Mouse (Mus musculus) ovary, postnatal 36 days (tissue): ENCODE measurements around the gene Scn3b.
A peak's percentile ranks its signal among the peaks of the same experiment; 100 is the strongest.

Experiments used
- DNase-seq: peaks from one replicate; pipeline ENCODE4 v3.0.0; 2022; ENCODE audit warnings: low spot score, mixed read lengths

Gene Scn3b

GRCm38 (mm10) chr9:40317735-40318134 is 48.7 kb downstream of the Scn3b start:
- DNase-seq: no peak

- DNase-seq: no peak
Measured at GRCm38 (mm10) chr9:40318771-40319170, 49.8 kb downstream of the Scn3b start.

DNA sequence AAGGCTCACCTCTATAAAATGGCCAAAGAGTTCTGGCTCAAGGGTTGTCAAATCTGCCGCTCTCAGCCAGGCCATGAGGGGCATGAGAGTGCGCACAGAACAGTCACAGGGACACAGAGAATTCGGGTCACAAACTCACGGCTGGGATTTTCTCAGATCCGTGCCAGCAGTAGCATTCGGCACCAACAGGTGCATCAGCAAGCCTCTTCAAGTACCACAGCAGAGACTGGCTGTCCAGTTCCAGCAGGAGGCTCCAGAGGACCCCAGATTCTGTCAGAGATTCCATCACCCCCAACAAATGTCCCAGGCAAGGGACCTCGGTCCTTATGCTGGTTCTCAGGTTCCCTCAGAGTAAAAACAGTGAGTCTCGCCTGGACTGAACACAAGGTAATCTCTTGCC is 51.4 kb downstream of the Scn3b start:
- no peak for DNase-seq

DNA sequence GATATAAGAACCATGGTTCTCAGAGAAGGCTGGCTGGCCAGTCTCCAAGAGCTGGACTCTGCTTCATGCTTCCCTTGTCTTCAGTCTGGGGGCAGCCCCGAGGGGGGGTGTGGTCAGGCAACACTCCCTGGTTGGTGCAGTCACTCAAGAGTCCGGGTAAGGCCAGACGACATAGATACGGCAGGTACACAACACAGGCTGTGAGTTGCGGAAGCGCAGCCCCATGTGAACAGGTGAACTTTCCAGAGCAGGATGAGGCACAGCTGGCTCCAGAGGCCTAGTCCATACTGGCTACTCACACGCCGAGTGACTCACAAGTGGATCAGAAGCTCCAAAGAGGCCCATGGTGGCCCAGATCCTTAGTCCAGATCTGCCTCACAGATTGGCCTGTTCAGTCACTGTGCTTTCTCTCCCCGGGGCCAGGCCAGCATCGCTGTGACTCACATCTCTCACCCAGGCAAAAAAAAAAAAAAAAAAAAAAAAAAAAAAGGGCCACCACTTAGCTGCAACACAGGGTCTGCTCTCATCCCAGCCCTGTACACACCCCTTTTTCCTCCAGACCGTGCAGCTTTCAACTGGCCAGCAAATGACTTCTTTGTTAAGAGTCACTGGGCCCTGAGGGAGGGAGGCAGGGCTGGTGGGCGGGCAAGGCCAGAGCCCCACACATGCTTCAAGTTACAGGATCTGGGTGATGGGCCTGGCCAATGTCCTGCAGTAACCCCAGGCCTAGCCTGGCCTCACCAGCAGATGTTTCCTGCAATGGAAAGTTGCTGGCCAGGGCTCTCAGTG is 52.1 kb downstream of the Scn3b start:
- DNase-seq: peak; percentile 73

DNA sequence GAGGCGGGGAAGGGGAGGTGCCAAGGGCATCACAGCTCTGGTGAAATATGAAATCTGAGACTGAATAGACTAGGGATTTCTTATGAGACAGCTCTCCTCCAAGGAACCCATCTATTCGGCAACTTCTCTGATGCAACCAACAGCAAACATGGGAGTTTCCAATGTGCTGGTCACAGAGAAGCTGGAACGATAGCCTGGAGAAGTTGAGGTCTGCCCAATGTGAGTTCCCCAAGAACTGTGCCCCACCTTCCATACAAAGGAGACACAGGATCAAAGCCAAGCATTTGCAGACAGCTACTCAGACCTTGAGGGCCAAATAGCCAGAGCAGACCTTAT is 52.6 kb downstream of the Scn3b start:
- DNase-seq: no peak

DNA sequence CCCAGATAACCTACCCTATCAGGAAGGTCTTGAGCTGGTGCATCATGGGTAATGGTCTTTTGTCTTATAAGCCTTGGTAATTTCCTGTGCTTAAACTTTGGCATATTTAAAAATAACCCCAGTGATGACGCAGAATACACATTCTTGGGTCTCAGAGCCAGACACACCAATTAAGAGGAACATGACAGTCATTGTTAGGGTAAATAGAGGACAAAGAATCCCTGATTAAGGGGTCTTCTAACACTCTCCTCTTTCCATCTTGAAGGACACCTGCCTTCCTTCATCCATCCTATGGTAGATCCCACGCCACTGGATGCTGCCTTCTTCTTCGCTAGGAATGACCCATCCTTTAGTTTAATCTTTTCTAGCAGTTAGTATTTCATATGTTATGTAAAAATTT is 53.4 kb downstream of the Scn3b start:
- no peak for DNase-seq

GRCm38 (mm10) chr9:40323171-40323570 is 54.2 kb downstream of the Scn3b start:
- no peak for DNase-seq

DNA sequence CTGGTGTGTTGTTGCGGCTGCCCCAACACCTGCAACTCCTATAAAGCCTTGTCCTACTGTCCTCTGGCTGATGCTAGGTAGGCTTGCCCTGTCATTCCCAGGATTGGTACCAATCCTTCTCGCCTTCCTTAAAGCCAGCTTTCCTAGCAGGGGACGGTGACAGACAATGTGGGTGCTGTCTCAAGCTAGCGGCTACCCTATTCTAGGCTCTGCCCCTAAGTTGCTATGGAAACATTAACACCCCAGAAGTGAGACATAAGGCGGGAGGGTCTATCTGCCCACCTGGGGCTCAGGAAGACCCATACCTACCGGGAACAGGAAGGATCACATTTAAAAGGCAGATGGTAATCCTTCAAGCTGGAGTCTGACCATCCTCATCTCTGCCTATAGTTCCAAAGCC is 54.8 kb downstream of the Scn3b start:
- no peak for DNase-seq

DNA sequence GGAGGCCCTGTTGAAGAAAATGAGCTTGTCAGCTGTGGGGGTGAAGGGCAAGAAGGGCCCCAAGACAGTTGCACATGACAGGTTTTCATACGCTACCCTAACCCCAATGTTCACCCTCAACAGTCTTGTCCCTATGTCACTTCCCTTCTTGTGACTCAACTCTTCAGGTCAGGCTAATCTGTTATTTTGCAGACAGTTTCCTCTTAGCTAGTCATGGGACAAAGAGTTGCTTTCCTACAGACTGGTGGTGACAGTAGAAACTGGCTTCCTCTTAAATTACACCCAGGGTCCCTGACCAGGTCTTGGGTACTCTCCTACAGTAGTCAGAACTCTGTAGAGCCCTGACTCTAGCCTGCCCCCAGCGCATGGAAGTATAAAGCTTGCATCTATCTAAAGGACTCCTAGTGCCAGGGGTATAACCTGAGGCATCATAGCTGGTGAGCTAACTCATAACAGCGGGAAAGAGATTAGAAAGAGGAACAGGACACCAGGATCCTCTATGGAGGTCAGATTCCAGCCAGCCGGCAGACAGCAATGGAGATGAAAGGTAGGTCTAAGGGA is 55.3 kb downstream of the Scn3b start:
- DNase-seq: no peak

- DNase-seq: no peak
Measured at GRCm38 (mm10) chr9:40324826-40325225, 55.8 kb downstream of the Scn3b start.

GRCm38 (mm10) chr9:40326260-40326915 is 57.4 kb downstream of the Scn3b start:
- no peak for DNase-seq

DNA sequence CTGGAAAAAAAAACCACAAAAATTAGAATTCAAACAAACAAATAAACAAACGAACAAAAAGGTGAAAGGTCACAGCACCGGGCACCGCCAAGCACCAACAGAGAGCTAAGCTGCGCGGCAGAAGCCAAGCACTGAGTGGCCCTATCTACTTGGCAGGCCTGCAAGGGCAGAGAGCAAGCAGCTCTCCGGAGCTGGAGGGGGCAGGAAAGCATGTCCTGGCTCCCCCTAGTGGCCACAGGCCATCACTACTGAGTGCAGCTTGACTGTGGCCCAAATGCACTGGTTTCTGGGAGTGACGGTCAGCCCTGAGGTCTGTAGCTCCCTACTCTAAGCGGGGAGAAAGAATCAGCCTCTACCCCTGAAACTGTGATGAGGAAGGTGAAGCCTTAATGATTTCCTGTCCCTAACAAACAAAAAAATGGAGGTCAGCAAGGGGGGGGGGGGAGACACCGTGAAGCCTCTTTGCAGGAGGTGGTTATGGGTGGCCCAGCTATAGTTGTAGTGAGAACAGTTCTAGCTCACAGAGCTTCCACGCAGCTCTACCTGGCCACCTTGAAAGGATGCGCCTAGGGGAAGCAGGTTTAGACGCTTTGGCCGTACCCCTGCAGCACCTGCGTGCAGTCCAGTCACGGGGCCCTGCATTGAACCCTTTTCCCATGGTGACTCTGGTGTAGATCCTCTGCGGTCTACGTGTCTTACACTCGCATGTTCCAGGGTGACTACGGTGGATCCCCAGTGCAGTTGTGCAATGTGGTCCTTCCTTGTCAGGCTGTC is 61.8 kb downstream of the Scn3b start:
- peak; percentile 91 for DNase-seq

GRCm38 (mm10) chr9:40331411-40332286 is 62.6 kb downstream of the Scn3b start:
- no peak for DNase-seq

- no peak for DNase-seq
Measured at GRCm38 (mm10) chr9:40332326-40332725, 63.3 kb downstream of the Scn3b start.

GRCm38 (mm10) chr9:40332731-40333648 is 64.0 kb downstream of the Scn3b start:
- no peak for DNase-seq

DNA sequence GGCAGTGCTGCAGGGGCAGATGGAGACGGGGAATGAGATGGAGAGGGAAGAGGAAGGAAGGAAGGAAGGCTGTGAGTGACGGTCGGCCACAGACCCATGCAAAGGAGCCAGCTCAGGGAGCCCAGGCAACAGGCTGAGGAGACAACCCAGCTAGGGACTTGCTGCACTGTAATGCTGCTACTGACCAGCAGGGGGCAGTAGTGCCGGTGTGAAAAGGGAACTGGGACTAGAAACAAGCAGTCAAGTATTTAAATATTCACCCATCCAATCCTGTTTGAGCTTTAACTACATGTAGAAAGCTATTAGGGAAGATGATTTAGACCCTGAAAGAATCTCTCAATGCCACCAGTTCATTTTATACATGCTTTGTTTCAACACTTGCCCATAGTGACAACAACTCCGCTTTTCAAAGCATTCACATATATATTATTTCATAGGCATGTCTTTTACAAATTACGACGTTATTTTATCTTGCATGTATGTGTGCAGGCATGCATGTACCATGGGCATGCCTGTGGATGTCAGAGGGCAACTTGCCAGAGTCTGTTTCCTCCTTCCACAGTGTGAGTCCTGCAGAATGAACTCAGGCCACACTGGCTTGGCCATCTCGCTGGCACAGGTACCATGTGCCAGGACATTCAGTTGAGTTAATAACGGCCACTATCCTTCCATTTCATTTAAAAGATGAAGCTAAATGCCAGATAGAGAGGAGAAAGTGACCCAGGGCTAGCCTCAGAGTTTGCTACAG is 64.8 kb downstream of the Scn3b start:
- DNase-seq: peak; percentile 70

- DNase-seq: no peak
Measured at GRCm38 (mm10) chr9:40334617-40335016, 65.6 kb downstream of the Scn3b start.

- peak; percentile 66 for DNase-seq
Measured at GRCm38 (mm10) chr9:40336701-40337100, 67.7 kb downstream of the Scn3b start.

- DNase-seq: no peak
Measured at GRCm38 (mm10) chr9:40337131-40337820, 68.3 kb downstream of the Scn3b start.
